Mouse (Mus musculus) layer of hippocampus, postnatal 10 days (tissue): ENCODE measurements around the gene Sdcbp2. TPM values are rescaled to one million over a fixed set of nuclear protein-coding genes. Genes with fewer than 3 reads are reported as not detected.

Experiments used
- DNase-seq, 2 experiments: peaks; one replicate each; pipeline ENCODE4 v3.0.0; 2021; ENCODE audit warnings: low spot score in 2 of 2
- total RNA-seq, 2 experiments: library from RNA; stranded (reverse); gene quantifications; 2 replicates each; pipeline ENCODE4 v1.2.3; 2021

Gene Sdcbp2
- total RNA-seq, 2 experiments from 2014 or later: 1.3 to 1.6 TPM

DNA sequence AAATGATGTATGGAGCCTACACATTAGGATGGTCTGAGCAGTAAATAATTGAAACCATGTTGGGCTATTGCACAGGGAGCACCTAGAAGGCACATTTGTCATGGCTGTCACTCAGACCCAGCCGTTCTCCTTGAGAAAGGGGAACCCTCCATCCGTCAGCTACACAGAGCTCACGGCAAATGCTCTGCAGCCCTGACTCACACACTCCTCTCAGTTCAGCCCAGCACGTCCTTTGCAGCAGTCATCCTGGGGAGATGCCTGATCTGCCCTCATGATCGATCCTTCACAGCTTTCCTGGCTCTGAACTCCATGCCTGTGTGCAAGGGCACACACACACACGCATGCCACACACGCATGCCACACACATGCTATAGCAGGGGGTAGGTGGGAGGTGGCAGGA, 56.9 kb downstream of the Sdcbp2 start:
- DNase-seq: no peak

DNA sequence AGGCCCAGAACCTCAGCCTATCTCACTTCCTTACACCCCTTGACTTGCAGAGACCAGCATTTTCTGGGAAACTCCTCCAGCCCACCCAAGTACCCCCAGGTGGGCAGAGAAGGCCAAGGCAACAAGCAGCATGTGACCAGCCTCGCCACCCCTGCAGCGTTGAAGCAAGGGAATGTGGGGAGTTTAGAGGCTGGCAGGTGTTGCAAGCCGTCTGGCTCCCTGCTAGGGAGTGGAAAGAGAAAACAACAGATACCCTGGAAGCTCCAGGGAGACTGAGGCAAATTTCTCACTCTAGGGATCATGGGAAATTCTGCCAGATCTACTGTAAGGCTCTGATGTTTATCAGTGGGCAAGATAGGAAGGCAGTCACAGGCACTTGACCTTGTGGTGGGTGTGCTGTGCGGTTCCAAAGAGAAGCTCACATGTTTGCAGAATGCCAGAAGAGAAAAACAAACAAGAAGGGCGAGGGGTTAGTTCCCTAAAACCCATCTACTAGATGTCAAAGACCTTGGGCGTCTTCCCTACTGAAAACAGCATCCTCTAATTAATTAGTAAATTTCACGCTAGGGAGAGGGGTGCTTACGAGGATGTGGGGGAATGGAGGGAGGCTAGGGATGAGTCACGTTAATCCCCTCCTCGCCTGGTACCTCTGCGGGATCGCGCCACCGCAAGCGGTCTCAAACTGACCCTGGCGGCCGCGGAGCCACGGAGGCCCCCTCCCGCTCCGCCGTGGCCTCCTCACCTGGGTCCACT, 59.2 kb downstream of the Sdcbp2 start:
- no peak for DNase-seq

- DNase-seq: peak; percentile 67 to 78
Observed at GRCm38 (mm10) chr2:151632159-151632814, 59.9 kb downstream of the Sdcbp2 start, which contains the start of gene Snph. Gene Snph, minus strand, starts transcription at chr2:151632593.

DNA sequence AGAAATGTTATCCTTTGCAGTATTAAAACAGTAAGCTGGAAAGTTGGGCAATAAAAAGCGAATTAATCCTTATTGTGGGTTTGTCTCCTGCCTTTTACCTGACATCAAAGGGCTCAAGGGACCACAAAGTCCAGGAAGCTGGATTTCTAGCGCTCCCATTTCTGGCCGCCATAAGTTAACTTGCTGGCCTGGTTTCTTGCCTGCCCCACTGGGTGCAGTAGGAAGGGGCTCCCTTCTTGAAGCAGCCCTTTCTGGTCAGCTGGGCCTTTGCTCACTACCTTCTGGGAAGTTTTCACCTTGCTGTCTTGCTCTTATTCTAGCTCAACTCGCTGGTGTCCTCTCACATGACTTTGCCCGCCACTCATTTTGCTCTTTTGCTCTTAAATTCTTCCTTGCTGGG, 60.6 kb downstream of the Sdcbp2 start:
- no peak for DNase-seq

- DNase-seq: no peak
Observed at GRCm38 (mm10) chr2:151634903-151635302, 62.5 kb downstream of the Sdcbp2 start.

GRCm38 (mm10) chr2:151635362-151636014, 63.1 kb downstream of the Sdcbp2 start:
- peak; percentile 46 to 57 for DNase-seq

GRCm38 (mm10) chr2:151636015-151636402, 63.6 kb downstream of the Sdcbp2 start:
- no peak for DNase-seq

Other genes with a start within 250 kb of the Sdcbp2 start
- gene 4921509C19Rik, start 96.5 kb upstream of the Sdcbp2 start, total RNA-seq: not detected
- 100 to 1,000 TPM; 145 to 156 TPM for gene Nsfl1c, start 78.4 kb upstream of the Sdcbp2 start, total RNA-seq
- gene Fkbp1a, start 30.1 kb upstream of the Sdcbp2 start, total RNA-seq: 100 to 1,000 TPM; 535 to 594 TPM
- gene Snph, start 60.0 kb downstream of the Sdcbp2 start, total RNA-seq: 100 to 1,000 TPM; 205 to 206 TPM
- 1 to 10 TPM in 1 of 2 experiments, under 1 TPM in 1; 0.94 to 1.1 TPM for gene Rad21l, start 95.9 kb downstream of the Sdcbp2 start, total RNA-seq
- 10 to 100 TPM; 10.3 to 11.5 TPM for gene Tmem74b, start 129.4 kb downstream of the Sdcbp2 start, total RNA-seq
- 10 to 100 TPM; 40.6 to 47.2 TPM for gene Psmf1, start 171.6 kb downstream of the Sdcbp2 start, total RNA-seq